Mouse (Mus musculus) forebrain, embryonic 12.5 days (tissue): ENCODE results near the gene Mapk11. TPM values are rescaled to one million over a fixed set of nuclear protein-coding genes. Genes with fewer than 3 reads are reported as not detected.

Experiments used
- ATAC-seq: fragments of 200-750 bp; cut with Nextera tagmentation; 2 replicates; pipeline ENCODE4 v1.8.0; 2017; ENCODE audit warnings: moderate TSS enrichment; ENCODE audit not compliant: low FRiP score
- H3K27ac ChIP-seq: fragments of 300-500 bp; sonication (generic); 2 replicates; pipeline ENCODE4 v1.5.1; 2016; ENCODE audit warnings: mild to moderate bottlenecking
- H3K27me3 ChIP-seq: fragments of 300-500 bp; sonication (generic); 2 replicates; pipeline ENCODE4 v1.6.1; 2016; ENCODE audit warnings: mild to moderate bottlenecking
- H3K36me3 ChIP-seq: fragments of 300-500 bp; sonication (generic); replicated peaks from 2 replicates; pipeline ENCODE4 v1.6.1; 2016; ENCODE audit warnings: mild to moderate bottlenecking
- H3K4me1 ChIP-seq: fragments of 300-500 bp; sonication (generic); 2 replicates; pipeline ENCODE4 v1.6.1; 2016
- H3K4me2 ChIP-seq: fragments of 300-500 bp; sonication (generic); 2 replicates; pipeline ENCODE4 v1.6.1; 2016; ENCODE audit warnings: mild to moderate bottlenecking, moderate library complexity
- H3K4me3 ChIP-seq: fragments of 300-500 bp; sonication (generic); replicated peaks from 2 replicates; pipeline ENCODE4 v1.5.1; 2016; ENCODE audit warnings: mild to moderate bottlenecking
- H3K9ac ChIP-seq: fragments of 300-500 bp; sonication (generic); 2 replicates; pipeline ENCODE4 v1.6.1; 2016; ENCODE audit warnings: mild to moderate bottlenecking
- H3K9me3 ChIP-seq: fragments of 300-500 bp; sonication (generic); 2 replicates; pipeline ENCODE4 v1.6.1; 2016
- WGBS: fragments of 180-500 bp; shearing (Covaris S2); methylation state at CpG from one replicate; pipeline ENCODE4 v1.1.7; 2016; 5-methylcytosine and 5-hydroxymethylcytosine counted together
- polyA plus RNA-seq: library from polyadenylated mRNA; unstranded; fragments of >200 nt; fragmentation: Nextera tagmentation; extraction: Ambion mirVana; gene quantifications from 2 replicates; pipeline ENCODE4 v1.2.1, GENCODE M21; 2016

Mapk11 gene
- polyA plus RNA-seq, 1 experiment from 2014 or later, result 46.9 TPM

DNA sequence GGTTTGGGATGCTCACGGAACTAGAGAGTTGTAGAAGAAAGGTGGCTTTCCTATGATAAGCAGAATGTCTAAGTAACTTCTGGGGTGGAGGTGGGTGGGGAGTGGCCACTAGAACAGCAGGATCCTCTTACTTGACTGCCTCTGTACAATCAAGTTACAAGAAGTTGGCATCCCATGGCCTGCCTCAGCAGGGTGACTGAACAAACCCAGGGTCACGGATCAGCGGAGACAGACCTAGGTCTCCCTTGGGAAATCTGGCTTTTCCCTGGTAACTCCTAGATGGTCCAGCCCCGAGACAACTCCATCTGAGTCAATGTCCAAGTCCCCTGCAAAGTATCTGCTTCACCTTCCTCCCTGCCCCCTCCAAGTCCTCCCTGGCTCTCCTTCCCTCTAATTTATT is 1.5 kb downstream of the Mapk11 start:
- H3K27me3 ChIP-seq, result peaks cover 13% of the 10 kb centered on the region
- no peak overlapping the region for H3K27ac ChIP-seq
- H3K4me2 ChIP-seq, result peak overlapping the region; percentile 79
- peaks cover 31% of the 10 kb centered on the region for H3K36me3 ChIP-seq
- no peak for ATAC-seq
- H3K4me3 ChIP-seq, result peak overlapping the region; percentile 69
- 45% methylated on average over 4 of the region's 4 CpGs for WGBS
- no peaks in the 10 kb centered on the region for H3K9me3 ChIP-seq
- peak overlapping the region; percentile 79 for H3K9ac ChIP-seq
- H3K4me1 ChIP-seq, result peaks cover 49% of the 10 kb centered on the region

DNA sequence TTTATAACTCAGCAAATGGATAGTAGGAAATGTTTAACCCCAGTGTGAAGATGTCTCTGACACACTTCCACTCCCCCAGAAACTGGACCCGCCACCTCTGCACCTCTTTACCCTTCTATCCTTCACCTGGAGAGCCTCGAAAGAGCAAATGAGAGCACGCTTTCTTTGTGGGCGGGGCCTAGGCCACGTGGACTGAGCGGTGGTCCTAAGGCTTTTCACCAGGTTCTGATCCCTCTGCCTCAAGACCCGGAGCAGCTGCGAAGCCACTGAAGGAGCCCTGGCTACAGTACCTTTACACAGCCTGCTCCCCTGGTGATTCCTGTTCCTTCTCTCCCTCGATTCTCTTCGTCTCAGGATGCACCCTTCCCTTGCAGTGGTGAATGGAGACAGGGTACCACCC is 2.0 kb downstream of the Mapk11 start:
- H3K4me1 ChIP-seq, result peaks cover 45% of the 10 kb centered on the region
- H3K4me3 ChIP-seq, result peak overlapping the region; percentile 69
- H3K27me3 ChIP-seq, result peaks cover 13% of the 10 kb centered on the region
- H3K36me3 ChIP-seq, result peaks cover 36% of the 10 kb centered on the region
- no peak for ATAC-seq
- H3K27ac ChIP-seq, result 0 out of 2 replicates have a peak overlapping the region, but pooled peaks have one; percentile 33
- peak overlapping the region; percentile 79 for H3K4me2 ChIP-seq
- H3K9me3 ChIP-seq, result no peaks in the 10 kb centered on the region
- H3K9ac ChIP-seq, result peak overlapping the region; percentile 55; the same call in 1 of the 2 replicates
- 17% methylated on average over 10 of the region's 10 CpGs for WGBS

DNA sequence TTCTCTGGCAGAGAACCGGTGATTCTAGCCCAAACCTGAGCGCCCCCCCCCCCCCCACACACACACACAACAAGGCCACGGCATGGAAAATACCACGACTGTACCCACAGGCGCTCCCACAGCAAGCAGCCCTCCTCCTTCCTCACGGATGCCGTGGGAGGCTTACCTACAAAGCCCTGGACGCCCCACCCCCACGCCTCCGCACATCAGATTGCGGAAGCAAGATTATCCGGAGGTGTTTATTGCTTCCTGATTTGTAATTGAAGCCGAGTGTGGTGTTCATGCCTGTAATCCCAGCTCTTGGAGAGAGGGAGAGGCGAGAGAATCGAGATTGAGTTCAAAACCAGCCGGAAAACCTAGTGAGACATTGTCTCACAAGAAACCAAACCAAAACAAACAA is 2.4 kb downstream of the Mapk11 start:
- Histone ChIP-seq H3K36me3 (peaks cover 37% of the 10 kb centered on the region), H3K9ac (peak overlapping the region; percentile 55), H3K4me3 (peak overlapping the region; percentile 69), H3K27me3 (peaks cover 13% of the 10 kb centered on the region), H3K9me3 (no peaks in the 10 kb centered on the region), H3K4me2 (peak overlapping the region; percentile 79), H3K27ac (peak overlapping the region; percentile 33; the same call in 1 of the 2 replicates), H3K4me1 (peaks cover 41% of the 10 kb centered on the region)
- no peak for ATAC-seq
- WGBS, result 9% methylated on average over 15 of the region's 16 CpGs

GRCm38 (mm10) chr15:89146537-89146936 is 2.9 kb downstream of the Mapk11 start:
- H3K4me1 ChIP-seq, result peaks cover 38% of the 10 kb centered on the region
- 5% methylated on average over 27 of the region's 27 CpGs for WGBS
- H3K36me3 ChIP-seq, result peaks cover 37% of the 10 kb centered on the region
- peak overlapping the region; percentile 33; the same call in 1 of the 2 replicates for H3K27ac ChIP-seq
- peaks cover 17% of the 10 kb centered on the region for H3K27me3 ChIP-seq
- peak overlapping the region; percentile 55 for H3K9ac ChIP-seq
- peak; percentile 39; the same call in 1 of the 2 replicates for ATAC-seq
- H3K9me3 ChIP-seq, result no peaks in the 10 kb centered on the region
- H3K4me3 ChIP-seq, result peak overlapping the region; percentile 69
- peak overlapping the region; percentile 79 for H3K4me2 ChIP-seq

- peak overlapping the region; percentile 79 for H3K4me2 ChIP-seq
- H3K27ac ChIP-seq, result no peak overlapping the region
- no peak for ATAC-seq
- no peak overlapping the region for H3K4me3 ChIP-seq
- H3K36me3 ChIP-seq, result peaks cover 37% of the 10 kb centered on the region
- peaks cover 24% of the 10 kb centered on the region for H3K27me3 ChIP-seq
- peaks cover 43% of the 10 kb centered on the region for H3K4me1 ChIP-seq
- no peak overlapping the region for H3K9ac ChIP-seq
- H3K9me3 ChIP-seq, result no peaks in the 10 kb centered on the region
- WGBS, result 79% methylated on average over 24 of the region's 24 CpGs
These were observed 3.5 kb downstream of the Mapk11 start for GRCm38 (mm10) chr15:89145813-89146350.

- Histone ChIP-seq H3K4me3 (no peak overlapping the region), H3K36me3 (peaks cover 37% of the 10 kb centered on the region), H3K4me2 (no peak overlapping the region), H3K27me3 (peaks cover 28% of the 10 kb centered on the region), H3K9ac (no peak overlapping the region), H3K9me3 (no peaks in the 10 kb centered on the region), H3K4me1 (peaks cover 47% of the 10 kb centered on the region), H3K27ac (no peak overlapping the region)
- 92% methylated on average over 11 of the region's 11 CpGs for WGBS
- no peak for ATAC-seq
These were observed 4.5 kb downstream of the Mapk11 start for GRCm38 (mm10) chr15:89144965-89145364.

DNA sequence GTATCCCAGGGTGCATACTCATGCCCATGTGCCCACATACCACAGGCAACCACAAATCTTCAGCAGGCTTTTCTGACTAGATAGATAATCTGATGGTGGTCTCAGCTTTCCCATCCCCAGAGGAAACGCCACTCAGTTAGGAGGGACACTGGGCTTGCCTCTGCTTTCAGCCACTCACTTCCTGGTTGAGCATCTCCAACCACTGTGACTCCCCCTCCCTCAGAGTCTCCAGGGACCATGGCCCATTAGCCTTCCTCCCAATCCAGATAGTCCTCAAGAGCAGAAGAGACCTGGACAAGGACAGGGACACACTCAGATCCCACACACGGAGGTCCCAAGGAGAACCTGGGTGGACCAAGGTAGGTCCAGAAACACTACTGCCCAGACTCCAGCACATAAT is 6.3 kb downstream of the Mapk11 start:
- ATAC-seq, result no peak
- H3K27ac ChIP-seq, result no peak overlapping the region
- H3K4me2 ChIP-seq, result no peak overlapping the region
- H3K9me3 ChIP-seq, result no peaks in the 10 kb centered on the region
- H3K36me3 ChIP-seq, result peaks cover 37% of the 10 kb centered on the region
- peaks cover 45% of the 10 kb centered on the region for H3K4me1 ChIP-seq
- WGBS, result 89% methylated on average over 2 of the region's 2 CpGs
- H3K9ac ChIP-seq, result no peak overlapping the region
- no peak overlapping the region for H3K4me3 ChIP-seq
- H3K27me3 ChIP-seq, result peaks cover 32% of the 10 kb centered on the region

DNA sequence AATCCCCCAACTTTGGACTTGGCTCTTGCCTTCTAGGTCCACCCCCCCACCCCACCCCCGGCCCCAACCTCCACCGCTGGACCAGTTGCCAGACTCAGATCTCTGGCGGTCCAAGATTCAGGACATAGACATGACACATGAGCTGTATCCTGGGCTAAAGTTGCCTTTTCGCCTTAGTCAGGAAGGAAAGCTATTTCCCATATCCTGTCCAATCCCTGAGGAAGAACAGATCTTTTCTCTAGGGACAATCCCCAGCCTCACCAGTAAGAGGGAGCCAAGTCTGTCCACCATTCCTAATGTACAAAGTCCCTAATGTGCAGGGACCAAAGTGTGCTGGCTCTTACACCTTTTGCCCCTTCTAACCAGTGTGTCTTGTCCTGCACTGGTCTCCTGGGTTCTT is 7.5 kb downstream of the Mapk11 start:
- no peak for ATAC-seq
- Histone ChIP-seq H3K27me3 (peaks cover 22% of the 10 kb centered on the region), H3K9me3 (no peaks in the 10 kb centered on the region), H3K4me3 (no peak overlapping the region), H3K27ac (no peak overlapping the region), H3K36me3 (peaks cover 37% of the 10 kb centered on the region), H3K9ac (no peak overlapping the region), H3K4me1 (peaks cover 42% of the 10 kb centered on the region), H3K4me2 (no peak overlapping the region)
- 81% methylated on average over 4 of the region's 4 CpGs for WGBS

DNA sequence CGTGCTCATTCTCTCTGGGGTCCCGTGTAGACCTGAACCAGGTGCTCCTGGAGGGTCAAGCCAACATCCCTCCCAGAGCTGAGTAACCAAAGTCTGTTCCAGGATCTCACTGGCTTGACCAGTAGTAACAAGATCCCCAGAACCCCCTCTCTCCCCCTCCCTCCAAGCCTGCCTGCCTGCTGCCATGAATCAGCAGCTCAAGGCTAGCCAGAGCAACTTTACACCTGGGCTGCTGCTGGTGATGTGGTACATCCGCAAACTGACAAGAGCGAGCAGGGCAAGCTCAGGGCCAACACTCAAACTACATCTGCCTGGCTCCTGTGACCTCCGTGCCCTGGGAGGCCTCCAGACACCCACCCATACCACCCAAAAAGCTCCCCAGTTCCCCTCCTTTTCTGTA is 8.0 kb downstream of the Mapk11 start:
- H3K9ac ChIP-seq, result no peak overlapping the region
- H3K27me3 ChIP-seq, result peaks cover 22% of the 10 kb centered on the region

GRCm38 (mm10) chr15:89140659-89141252 is 8.7 kb downstream of the Mapk11 start, which contains the start of gene Mapk12:
Mapk12 (minus strand) TSS chr15:89140703.
- peak within 1 kb of the TSS; percentile 52 for H3K4me3 ChIP-seq
- no peaks in the 10 kb centered on the region for H3K9me3 ChIP-seq
- H3K4me2 ChIP-seq, result peak within 1 kb of the TSS; percentile 97
- WGBS, result under 1% methylated on average over 21 of the region's 21 CpGs
- peaks cover 34% of the 10 kb centered on the region for H3K36me3 ChIP-seq
- H3K27me3 ChIP-seq, result peaks cover 19% of the 10 kb centered on the region
- peaks cover 33% of the 10 kb centered on the region for H3K4me1 ChIP-seq
- H3K27ac ChIP-seq, result peak within 1 kb of the TSS; percentile 56
- peak within 1 kb of the TSS; percentile 77 for H3K9ac ChIP-seq
- ATAC-seq, result peak; percentile 70

More for the DNA sequence above, 8.0 kb downstream of the Mapk11 start:
- Histone ChIP-seq H3K4me1 (peaks cover 38% of the 10 kb centered on the region), H3K4me3 (no peak overlapping the region), H3K4me2 (peak overlapping the region; percentile 97; the same call in 1 of the 2 replicates), H3K9me3 (no peaks in the 10 kb centered on the region), H3K36me3 (peaks cover 37% of the 10 kb centered on the region), H3K27ac (no peak overlapping the region)
- ATAC-seq, result no peak
- WGBS, result 27% methylated on average over 5 of the region's 5 CpGs

- Histone ChIP-seq H3K4me3 (peak overlapping the region; percentile 52), H3K4me2 (peak overlapping the region; percentile 97), H3K9ac (peak overlapping the region; percentile 77), H3K27ac (peak overlapping the region; percentile 56), H3K27me3 (peaks cover 19% of the 10 kb centered on the region), H3K9me3 (no peaks in the 10 kb centered on the region), H3K4me1 (peaks cover 33% of the 10 kb centered on the region), H3K36me3 (peaks cover 29% of the 10 kb centered on the region)
- WGBS, result under 1% methylated on average over 53 of the region's 53 CpGs
- peak; percentile 61 for ATAC-seq
These were observed 9.3 kb downstream of the Mapk11 start for GRCm38 (mm10) chr15:89140048-89140658.

DNA sequence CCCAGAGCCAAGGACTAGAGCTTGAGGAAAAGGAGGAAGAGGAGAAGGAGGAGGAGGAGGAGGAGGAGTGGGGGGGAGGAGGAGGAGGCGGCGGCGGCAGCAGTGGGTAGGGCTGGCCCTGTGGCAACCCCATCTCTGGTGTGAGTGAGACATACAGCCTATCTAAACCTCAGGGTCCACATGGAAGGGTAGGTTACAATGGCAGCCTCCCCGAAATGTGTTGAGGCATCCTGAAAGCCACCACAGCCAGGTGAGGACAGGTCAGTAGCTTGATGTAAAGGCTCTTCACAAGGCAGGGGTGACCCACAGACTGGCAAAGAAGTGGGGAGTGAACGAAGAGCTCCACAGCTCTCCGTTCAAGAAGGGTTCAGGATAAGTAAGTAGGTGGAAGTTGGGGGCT is 10.9 kb downstream of the Mapk11 start:
- Histone ChIP-seq H3K36me3 (peaks cover 12% of the 10 kb centered on the region), H3K4me2 (no peak overlapping the region), H3K9ac (no peak overlapping the region), H3K4me1 (peaks cover 33% of the 10 kb centered on the region), H3K4me3 (no peak overlapping the region), H3K27me3 (peaks cover 19% of the 10 kb centered on the region), H3K9me3 (no peaks in the 10 kb centered on the region), H3K27ac (no peak overlapping the region)
- no peak for ATAC-seq
- 95% methylated on average over 6 of the region's 6 CpGs for WGBS
